Mouse (Mus musculus) forebrain, embryonic 15.5 days (tissue): ENCODE results near the gene Ap1m2. TPM values are rescaled to one million over a fixed set of nuclear protein-coding genes. Genes with fewer than 3 reads are reported as not detected.

Experiments used
- ATAC-seq: fragments of 200-750 bp; cut with Nextera tagmentation; replicated peaks from 2 replicates; pipeline ENCODE4 v1.8.0; 2017; ENCODE audit warnings: mild to moderate bottlenecking, moderate TSS enrichment, moderate library complexity
- H3K27ac ChIP-seq: fragments of 300-500 bp; sonication (generic); replicated peaks from 2 replicates; pipeline ENCODE4 v1.5.1; 2015; ENCODE audit warnings: mild to moderate bottlenecking, inconsistent platforms
- H3K27me3 ChIP-seq: fragments of 300-500 bp; sonication (generic); 2 replicates; pipeline ENCODE4 v1.6.1; 2015; ENCODE audit warnings: inconsistent platforms
- H3K36me3 ChIP-seq: fragments of 300-500 bp; sonication (generic); 2 replicates; pipeline ENCODE4 v1.6.1; 2015; ENCODE audit warnings: mild to moderate bottlenecking, inconsistent platforms
- H3K4me1 ChIP-seq: fragments of 300-500 bp; sonication (generic); 2 replicates; pipeline ENCODE4 v1.6.1; 2015; ENCODE audit warnings: inconsistent platforms
- H3K4me2 ChIP-seq: fragments of 300-500 bp; sonication (generic); replicated peaks from 2 replicates; pipeline ENCODE4 v1.6.1; 2015; ENCODE audit warnings: mild to moderate bottlenecking, inconsistent platforms
- H3K4me3 ChIP-seq: fragments of 300-500 bp; sonication (generic); 2 replicates; pipeline ENCODE4 v1.5.1; 2015; ENCODE audit warnings: mild to moderate bottlenecking, inconsistent platforms
- H3K9ac ChIP-seq: fragments of 300-500 bp; sonication (generic); replicated peaks from 2 replicates; pipeline ENCODE4 v1.6.1; 2015; ENCODE audit warnings: mild to moderate bottlenecking, inconsistent platforms
- H3K9me3 ChIP-seq: fragments of 300-500 bp; sonication (generic); 2 replicates; pipeline ENCODE4 v1.6.1; 2016; ENCODE audit warnings: inconsistent platforms
- WGBS: fragments of 180-500 bp; shearing (Covaris S2); methylation state at CpG from one replicate; pipeline ENCODE4 v1.1.7; 2015; ENCODE audit warnings: mixed read lengths; 5-methylcytosine and 5-hydroxymethylcytosine counted together
- polyA plus RNA-seq: library from polyadenylated mRNA; unstranded; fragments of >200 nt; fragmentation: Nextera tagmentation; extraction: Ambion mirVana; gene quantifications from 2 replicates; pipeline ENCODE4 v1.2.1, GENCODE M21; 2015

Gene Ap1m2
- polyA plus RNA-seq, 1 experiment from 2014 or later: 1.1 TPM

GRCm38 (mm10) chr9:21322211-21322916, 10.2 kb upstream of the Ap1m2 start:
- Histone ChIP-seq H3K36me3 (no peaks in the 10 kb centered on the region), H3K4me3 (peak overlapping the region; percentile 88), H3K27me3 (no peaks in the 10 kb centered on the region), H3K4me2 (peak overlapping the region; percentile 87), H3K9me3 (no peaks in the 10 kb centered on the region), H3K27ac (no peak overlapping the region), H3K4me1 (peaks cover 17% of the 10 kb centered on the region), H3K9ac (no peak overlapping the region)
- WGBS: 75% methylated on average over 19 of the region's 19 CpGs
- no peak for ATAC-seq

GRCm38 (mm10) chr9:21321513-21321835, 9.3 kb upstream of the Ap1m2 start:
- Histone ChIP-seq H3K36me3 (no peaks in the 10 kb centered on the region), H3K27me3 (no peaks in the 10 kb centered on the region), H3K4me2 (peak overlapping the region; percentile 87), H3K4me3 (peak overlapping the region; percentile 88), H3K9me3 (no peaks in the 10 kb centered on the region), H3K27ac (0 out of 2 replicates have a peak overlapping the region, but pooled peaks have one; percentile 10), H3K4me1 (peaks cover 17% of the 10 kb centered on the region), H3K9ac (peak overlapping the region; percentile 83)
- no peak; the same call in 1 of the 2 replicates for ATAC-seq
- 15% methylated on average over 6 of the region's 6 CpGs for WGBS

DNA sequence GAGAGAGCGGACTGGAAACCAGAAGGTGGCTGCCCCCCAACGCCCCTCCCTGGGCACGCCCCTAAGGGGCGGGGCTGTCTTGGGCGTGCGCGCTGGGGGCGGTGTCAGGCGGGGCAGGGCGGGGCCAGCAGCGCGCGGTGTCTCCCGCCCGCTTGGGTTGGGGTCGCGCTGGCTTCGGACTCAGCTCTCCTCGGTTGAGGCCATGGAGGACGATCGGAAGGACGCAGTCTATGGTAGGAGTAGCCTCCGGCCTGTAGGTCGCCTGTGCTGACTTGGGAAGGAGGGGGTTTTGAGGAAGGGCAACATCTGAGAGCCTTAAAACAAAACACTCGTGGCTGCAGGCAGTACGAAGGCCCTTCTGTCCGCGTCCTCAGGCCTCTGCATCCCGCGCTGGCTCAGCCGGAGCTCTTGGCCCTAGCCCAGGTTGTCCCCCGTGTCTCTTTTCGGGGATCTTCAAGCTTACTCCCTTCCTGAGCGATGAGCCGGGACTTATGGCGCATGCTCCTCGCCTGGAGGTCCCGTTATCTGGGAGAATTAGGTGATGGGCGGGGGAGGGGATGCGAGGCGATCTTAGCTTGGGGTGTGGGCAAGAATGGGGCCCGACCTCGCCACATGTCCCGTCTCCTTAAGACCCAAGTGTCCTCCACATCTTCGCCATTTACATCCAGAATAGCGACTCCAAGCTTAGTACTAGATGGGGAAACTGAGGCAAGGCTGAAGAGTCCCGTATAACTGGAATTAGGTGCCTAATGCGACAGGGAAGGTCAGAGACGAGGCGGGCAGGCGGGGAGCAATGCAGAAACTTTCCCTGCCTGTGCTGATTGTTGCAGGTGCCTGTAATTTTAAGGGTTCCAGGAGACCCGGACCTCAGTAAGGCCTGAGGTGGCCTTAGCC, 8.7 kb upstream of the Ap1m2 start, which contains the start of gene Slc44a2:
Gene Slc44a2, plus strand, starts transcription at position 80 of the 894 bp plus-strand sequence.
- Histone ChIP-seq H3K4me3 (peak within 1 kb of the TSS; percentile 88), H3K27me3 (no peaks in the 10 kb centered on the region), H3K4me1 (peaks cover 17% of the 10 kb centered on the region), H3K27ac (peak within 1 kb of the TSS; percentile 49), H3K9ac (peak within 1 kb of the TSS; percentile 83), H3K9me3 (no peaks in the 10 kb centered on the region), H3K36me3 (no peaks in the 10 kb centered on the region), H3K4me2 (peak within 1 kb of the TSS; percentile 87)
- peak; percentile 93 for ATAC-seq
- WGBS: under 1% methylated on average over 52 of the region's 52 CpGs

GRCm38 (mm10) chr9:21320280-21320618, 8.1 kb upstream of the Ap1m2 start:
- ATAC-seq: no peak; the same call in 1 of the 2 replicates
- Histone ChIP-seq H3K4me2 (peak overlapping the region; percentile 87), H3K9me3 (no peaks in the 10 kb centered on the region), H3K4me1 (peaks cover 17% of the 10 kb centered on the region), H3K4me3 (peak overlapping the region; percentile 88), H3K27ac (no peak overlapping the region), H3K36me3 (no peaks in the 10 kb centered on the region), H3K9ac (peak overlapping the region; percentile 83), H3K27me3 (no peaks in the 10 kb centered on the region)
- 14% methylated on average over 4 of the region's 4 CpGs for WGBS

- ATAC-seq: no peak
- Histone ChIP-seq H3K4me3 (no peak overlapping the region), H3K27me3 (no peaks in the 10 kb centered on the region), H3K4me1 (peaks cover 17% of the 10 kb centered on the region), H3K4me2 (no peak overlapping the region), H3K9me3 (no peaks in the 10 kb centered on the region), H3K27ac (no peak overlapping the region), H3K9ac (no peak overlapping the region), H3K36me3 (no peaks in the 10 kb centered on the region)
- WGBS: 91% methylated on average over 4 of the region's 4 CpGs
These were observed 7.4 kb upstream of the Ap1m2 start for GRCm38 (mm10) chr9:21319503-21319902.

DNA sequence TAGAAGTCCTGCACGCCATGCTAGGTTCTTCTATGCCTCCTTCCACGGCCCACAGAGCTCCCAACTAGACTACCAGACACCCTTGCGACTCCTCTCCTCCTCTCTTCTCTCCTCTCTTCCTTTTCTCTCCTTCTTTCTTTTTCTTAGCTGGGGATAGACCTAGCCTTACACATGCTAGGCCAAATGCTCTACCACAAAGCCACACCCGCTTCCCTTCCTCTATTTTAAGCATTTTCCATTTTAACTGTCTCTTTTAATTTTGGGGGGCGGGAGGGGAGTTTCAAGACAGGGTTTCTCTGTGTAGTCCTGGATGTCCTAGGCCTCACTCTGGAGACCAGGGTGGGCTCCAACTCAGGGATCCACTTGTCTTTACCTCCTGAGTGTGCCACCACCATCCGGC, 6.7 kb upstream of the Ap1m2 start:
- Histone ChIP-seq H3K4me3 (no peak overlapping the region), H3K4me1 (peaks cover 17% of the 10 kb centered on the region), H3K9me3 (no peaks in the 10 kb centered on the region), H3K4me2 (no peak overlapping the region), H3K9ac (no peak overlapping the region), H3K36me3 (no peaks in the 10 kb centered on the region), H3K27ac (no peak overlapping the region), H3K27me3 (no peaks in the 10 kb centered on the region)
- 92% methylated on average over 6 of the region's 6 CpGs for WGBS
- ATAC-seq: no peak

- Histone ChIP-seq H3K4me1 (peaks cover 15% of the 10 kb centered on the region), H3K9ac (no peak overlapping the region), H3K36me3 (no peaks in the 10 kb centered on the region), H3K27ac (no peak overlapping the region), H3K4me3 (no peak overlapping the region), H3K4me2 (no peak overlapping the region), H3K9me3 (no peaks in the 10 kb centered on the region), H3K27me3 (peaks cover 11% of the 10 kb centered on the region)
- no peak for ATAC-seq
- 76% methylated on average over 7 of the region's 7 CpGs for WGBS
These were observed 4.6 kb upstream of the Ap1m2 start for GRCm38 (mm10) chr9:21316696-21317095.

DNA sequence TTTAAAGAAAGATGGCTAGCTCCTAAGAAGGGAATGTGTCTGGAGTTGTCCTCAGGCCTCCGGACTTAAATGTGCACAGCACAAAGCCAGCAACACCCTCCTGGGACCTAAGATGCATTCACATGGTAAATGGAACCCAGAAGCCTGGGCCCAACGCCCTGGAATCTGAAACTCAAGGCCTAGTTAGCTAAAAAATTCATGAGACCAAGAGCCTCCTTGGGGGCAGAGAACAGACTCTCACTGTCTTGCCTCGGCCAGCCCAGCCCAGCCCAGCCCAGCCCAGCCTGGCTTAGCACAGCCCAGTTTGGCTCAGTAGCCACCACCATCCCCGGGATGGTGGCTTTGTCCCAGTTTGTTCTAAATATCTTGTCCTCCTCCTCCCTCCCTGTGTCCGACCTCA, 3.3 kb upstream of the Ap1m2 start:
- ATAC-seq: no peak
- Histone ChIP-seq H3K27ac (no peak overlapping the region), H3K9ac (no peak overlapping the region), H3K27me3 (peaks cover 16% of the 10 kb centered on the region), H3K4me3 (no peak overlapping the region), H3K36me3 (no peaks in the 10 kb centered on the region), H3K9me3 (no peaks in the 10 kb centered on the region), H3K4me2 (no peak overlapping the region), H3K4me1 (peaks cover 8% of the 10 kb centered on the region; the same call in 1 of the 2 replicates)
- WGBS: 59% methylated on average over 5 of the region's 5 CpGs

DNA sequence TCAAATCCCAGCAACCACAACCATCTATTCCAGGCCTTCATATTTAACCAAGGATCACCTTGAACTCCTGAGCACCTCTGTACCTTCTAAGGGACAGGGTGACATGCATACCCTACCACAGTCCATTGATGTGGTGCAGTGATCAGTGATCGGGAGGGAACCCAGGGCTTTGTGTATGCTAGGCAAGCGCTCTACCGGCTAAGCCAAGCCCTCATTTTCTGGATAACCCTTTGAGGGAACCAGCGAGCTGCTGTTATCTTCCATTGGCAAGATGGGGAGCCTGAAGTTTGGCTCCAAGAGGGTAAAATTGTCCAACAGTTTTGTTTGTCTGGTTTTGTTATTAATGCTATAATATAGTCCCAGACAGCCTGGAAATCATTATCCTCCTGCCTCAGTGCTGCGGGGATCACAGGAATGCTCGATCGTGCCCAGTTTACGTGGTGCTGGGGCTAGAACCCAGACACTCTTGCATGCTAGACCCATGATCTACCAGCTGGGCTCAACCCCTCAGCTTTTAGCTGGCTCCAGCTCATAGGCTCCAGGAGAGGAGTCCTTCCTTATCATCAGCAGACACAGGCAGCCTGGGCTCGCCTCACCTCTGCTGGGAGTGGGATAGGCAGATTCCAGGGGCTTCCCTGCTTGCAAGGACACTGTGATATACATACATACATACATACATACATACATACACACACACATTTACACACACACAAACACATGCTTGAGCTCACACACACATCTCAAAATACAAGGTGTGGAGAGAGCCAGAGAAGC, 2.4 kb upstream of the Ap1m2 start:
- no peak for ATAC-seq
- no peaks in the 10 kb centered on the region for H3K36me3 ChIP-seq
- H3K4me3 ChIP-seq: no peak overlapping the region
- 91% methylated on average over 9 of the region's 9 CpGs for WGBS
- H3K9me3 ChIP-seq: no peaks in the 10 kb centered on the region
- H3K9ac ChIP-seq: no peak overlapping the region
- H3K27me3 ChIP-seq: peaks cover 16% of the 10 kb centered on the region
- no peak overlapping the region for H3K4me2 ChIP-seq
- peaks cover 5% of the 10 kb centered on the region; the same call in 1 of the 2 replicates for H3K4me1 ChIP-seq
- H3K27ac ChIP-seq: no peak overlapping the region

- Histone ChIP-seq H3K27me3 (peaks cover 16% of the 10 kb centered on the region), H3K9ac (no peak overlapping the region), H3K4me3 (no peak overlapping the region), H3K4me1 (peaks cover 5% of the 10 kb centered on the region; the same call in 1 of the 2 replicates), H3K4me2 (no peak overlapping the region), H3K9me3 (no peaks in the 10 kb centered on the region), H3K27ac (no peak overlapping the region), H3K36me3 (no peaks in the 10 kb centered on the region)
- ATAC-seq: peak; percentile 64
- WGBS: 7% methylated on average over 11 of the region's 11 CpGs
These were observed 1.3 kb upstream of the Ap1m2 start for GRCm38 (mm10) chr9:21313394-21313793.

DNA sequence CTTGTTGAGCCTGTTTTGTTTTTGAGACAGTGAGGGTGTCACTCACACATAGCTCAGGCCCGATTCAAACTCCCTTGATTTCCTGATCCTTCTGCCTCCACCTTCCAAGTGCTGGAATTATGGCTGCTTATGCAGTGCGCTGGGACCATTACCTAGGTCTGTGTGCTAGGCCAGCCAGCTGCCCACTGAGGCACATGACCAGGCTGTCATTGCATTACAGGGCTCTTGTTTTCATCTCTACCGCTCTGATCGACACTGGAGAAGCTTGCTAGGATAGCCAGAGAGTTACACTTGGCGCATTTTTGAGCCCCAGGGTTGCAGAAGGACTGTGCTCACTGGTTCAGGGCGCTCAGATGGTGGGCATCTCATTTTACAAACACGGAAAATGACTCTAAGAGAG, 442 bp downstream of the Ap1m2 start:
- H3K27me3 ChIP-seq: peaks cover 16% of the 10 kb centered on the region
- no peaks in the 10 kb centered on the region for H3K36me3 ChIP-seq
- no peak overlapping the region for H3K9ac ChIP-seq
- H3K4me2 ChIP-seq: no peak overlapping the region
- H3K27ac ChIP-seq: no peak overlapping the region
- WGBS: 15% methylated on average over 7 of the region's 7 CpGs
- no peak for ATAC-seq
- H3K9me3 ChIP-seq: no peaks in the 10 kb centered on the region
- peaks cover 5% of the 10 kb centered on the region; the same call in 1 of the 2 replicates for H3K4me1 ChIP-seq
- peak overlapping the region; percentile 18; the same call in 1 of the 2 replicates for H3K4me3 ChIP-seq
